Comparison of ENCODE assay signal across 18 mouse cellular contexts in genomic region chr7:75999324-75999907, GRCm38 (mm10).
DNase-seq lines count a peak whose midpoint lies in the region; ATAC-seq and TF ChIP-seq lines count a peak whose summit lies in the region.
"Had no signal": no experiment of that assay in that cellular context is flagged by ENCODE, and none has a peak within 500 bp of the region (broad histone marks: within the 10 kb centered on the region; RNA-seq: fewer than 3 reads in every experiment).

No protein-coding gene starts in this region.

- H3K36me3 ChIP-seq in ES-E14 (ENCODE audit: control insufficient read depth, insufficient read depth, low read length, poor library complexity, severe bottlenecking): no peaks in the 10 kb centered on the region
- no peaks in the 10 kb centered on the region for H3K36me3 ChIP-seq in forebrain, embryonic 15.5 days
- no peaks in the 10 kb centered on the region for H3K36me3 ChIP-seq in midbrain, embryonic 13.5 days
- H3K36me3 ChIP-seq in kidney, adult 2 months (ENCODE audit: control insufficient read depth, insufficient read depth, low read length): no peaks in the 10 kb centered on the region
- H3K36me3 ChIP-seq: embryonic facial prominence, embryonic 10.5 days; heart, embryonic 13.5 days; limb, embryonic 15.5 days had no signal

- peak; percentile 2 for DNase-seq in embryo, embryonic 10 days (ENCODE audit: low spot score)
- no peak for DNase-seq in embryo, embryonic 9.5 days (ENCODE audit: extremely low spot score)
- DNase-seq in ES-E14 (ENCODE audit: low read depth, low spot score): no peak
- no peak for DNase-seq in lung, postnatal 10 days
- no peak for DNase-seq in lung, adult 18-20 months
- DNase-seq in kidney, adult 2 months: no peak
- DNase-seq: adrenal gland, adult 2 months; gastrocnemius, postnatal 36 days; heart, postnatal 36 days; kidney, adult 11 months; kidney, postnatal 14 days had no signal

- ATAC-seq in forebrain, embryonic 15.5 days (replicated peaks): peak; percentile 59
- peak; percentile 36; the same call in 1 of the 2 replicates for ATAC-seq in midbrain, embryonic 13.5 days
- ATAC-seq: CD4-positive, CD25-positive, alpha-beta regulatory T cell, adult 4 months had no signal

- H3K27me3 ChIP-seq in forebrain, embryonic 15.5 days: no peaks in the 10 kb centered on the region
- H3K27me3 ChIP-seq in midbrain, embryonic 13.5 days: no peaks in the 10 kb centered on the region
- H3K27me3 ChIP-seq in kidney, adult 2 months (replicated peaks; ENCODE audit: control insufficient read depth, insufficient read depth, low read length): no peaks in the 10 kb centered on the region
- H3K27me3 ChIP-seq: heart, embryonic 13.5 days; limb, embryonic 15.5 days had no signal

- no peak for TF ChIP-seq CTCF in kidney, adult 2 months (conservative IDR thresholded peaks at IDR 0.05; ENCODE audit: insufficient read depth, insufficient read length, low read depth, low read length)

- no peak overlapping the region for H3K4me3 ChIP-seq in ES-E14 (ENCODE audit: insufficient read depth in 1 of 2, low read depth in 1 of 2, low read length in 2 of 2, poor library complexity in 1 of 2, severe bottlenecking in 1 of 2)
- H3K4me3 ChIP-seq in forebrain, embryonic 15.5 days: no peak overlapping the region
- H3K4me3 ChIP-seq in midbrain, embryonic 13.5 days (replicated peaks): no peak overlapping the region
- no peak overlapping the region for H3K4me3 ChIP-seq in kidney, adult 2 months (ENCODE audit: insufficient read depth, low read depth, low read length)
- H3K4me3 ChIP-seq: embryonic facial prominence, embryonic 10.5 days; erythroblast, embryonic 14.5 days; heart, embryonic 13.5 days; limb, embryonic 15.5 days had no signal

- no peaks in the 10 kb centered on the region; a peak in 1 of 4 replicates for H3K4me1 ChIP-seq in ES-E14 (ENCODE audit: control insufficient read depth in 2 of 2, insufficient read depth in 2 of 2, low read length in 2 of 2, poor library complexity in 1 of 2)
- H3K4me1 ChIP-seq in forebrain, embryonic 15.5 days: peaks cover 15% of the 10 kb centered on the region
- H3K4me1 ChIP-seq in midbrain, embryonic 13.5 days (replicated peaks): peaks cover 14% of the 10 kb centered on the region
- H3K4me1 ChIP-seq in kidney, adult 2 months (ENCODE audit: control insufficient read depth, insufficient read depth, low read length): no peaks in the 10 kb centered on the region
- H3K4me1 ChIP-seq: heart, embryonic 13.5 days; limb, embryonic 15.5 days had no signal

- 24% methylated on average over 2 of the region's 2 CpGs for WGBS in forebrain, embryonic 15.5 days
- WGBS in midbrain, embryonic 13.5 days: 47% methylated on average over 2 of the region's 2 CpGs
- 77% methylated on average over 2 of the region's 2 CpGs for WGBS in kidney, adult 2 months

- no peak overlapping the region for H3K27ac ChIP-seq in ES-E14 (ENCODE audit: insufficient read depth, low read depth, low read length, poor library complexity, severe bottlenecking)
- peak overlapping the region; percentile 66 for H3K27ac ChIP-seq in forebrain, embryonic 15.5 days (replicated peaks)
- H3K27ac ChIP-seq in midbrain, embryonic 13.5 days: peak overlapping the region; percentile 58; the same call in 1 of the 2 replicates
- no peak overlapping the region for H3K27ac ChIP-seq in kidney, adult 2 months (ENCODE audit: insufficient read depth, low read depth, low read length)
- H3K27ac ChIP-seq: heart, embryonic 13.5 days; limb, embryonic 15.5 days had no signal

- no peak for TF ChIP-seq POLR2A in kidney, adult 2 months (IDR thresholded peaks at IDR 0.05; ENCODE audit: low read depth, low read length)

- no peak overlapping the region for H3K9ac ChIP-seq in ES-E14 (ENCODE audit: insufficient read depth, low read depth, low read length, poor library complexity, severe bottlenecking)
- no peak overlapping the region for H3K9ac ChIP-seq in forebrain, embryonic 15.5 days (replicated peaks)
- H3K9ac ChIP-seq in midbrain, embryonic 13.5 days (replicated peaks): no peak overlapping the region
- H3K9ac ChIP-seq: heart, embryonic 13.5 days; limb, embryonic 15.5 days had no signal

- H3K4me2 ChIP-seq in forebrain, embryonic 15.5 days (replicated peaks): no peak overlapping the region
- no peak overlapping the region for H3K4me2 ChIP-seq in midbrain, embryonic 13.5 days (replicated peaks)
- H3K4me2 ChIP-seq: heart, embryonic 13.5 days; limb, embryonic 15.5 days had no signal

- H3K9me3 ChIP-seq in ES-E14 (ENCODE audit: control insufficient read depth, insufficient read depth, low read depth, low read length): no peaks in the 10 kb centered on the region
- H3K9me3 ChIP-seq in forebrain, embryonic 15.5 days: no peaks in the 10 kb centered on the region
- H3K9me3 ChIP-seq in midbrain, embryonic 13.5 days: no peaks in the 10 kb centered on the region
- H3K9me3 ChIP-seq: embryonic facial prominence, embryonic 10.5 days; heart, embryonic 13.5 days; limb, embryonic 15.5 days had no signal

- in situ Hi-C loops in ES-E14 (cut with MboI; ENCODE audit: low sequenced_read_pairs in 2 of 2, unreplicated experiment in 2 of 2): no loop called here

TF ChIP-seq in ES-E14, 5 proteins besides CTCF, POLR2A, EP300 and RAD21:
- TF ChIP-seq ZNF384 (IDR thresholded peaks at IDR 0.05; ENCODE audit: low read depth, low read length) (peak; percentile 85), MAFK (IDR thresholded peaks at IDR 0.05; ENCODE audit: insufficient read depth, low read depth, low read length) (no peak)

Comparison
In these comparisons a context has a peak if more than half of its experiments do, and no peak if none do; other contexts are left out.
1. H3K27ac ChIP-seq: peak in forebrain, embryonic 15.5 days (single experiment) and midbrain, embryonic 13.5 days (single experiment); none in ES-E14 (single experiment) and kidney, adult 2 months (single experiment).